Mouse (Mus musculus) erythroid progenitor cell, adult 5-6 weeks (primary cell): Measurements from ENCODE around the gene Inpp1. TPM values are rescaled to one million over a fixed set of nuclear protein-coding genes. Genes with fewer than 3 reads are reported as not detected.
"Not testable (repeated sequence)": the region's sequence is repeated elsewhere in the genome, so short reads cannot be mapped to it uniquely, and the experiment has no call there.

Experiments
- ATAC-seq: replicated peaks from 2 replicates; pipeline ENCODE4 v1.8.0; 2016; ENCODE audit warnings: moderate number of reproducible peaks, mild to moderate bottlenecking, moderate TSS enrichment, inconsistent platforms; ENCODE audit not compliant: poor library complexity, low FRiP score, severe bottlenecking
- total RNA-seq, 2 experiments: library from RNA; stranded (forward) in 1 of 2; stranded (reverse) in 1 of 2; fragments of 150-400 nt in 1 of 2; fragments of 186-747, 209-891 nt in 1 of 2; gene quantifications; 2 replicates each; pipeline versions ENCODE4 v1.2.3 to v1.2.4; 2015 to 2017; ENCODE audit warnings: low replicate concordance in 2 of 2

Inpp1 gene
- total RNA-seq (2015; ENCODE audit: low replicate concordance), result 0.72 and 3.4 TPM in 2 replicates
- 6.2 and 6.3 TPM in 2 replicates for total RNA-seq (2017; ENCODE audit: low replicate concordance)

- peak; percentile 85 for ATAC-seq
Measured at GRCm38 (mm10) chr1:52816910-52817812, at the start of gene Inpp1. TSS of gene Inpp1 (minus strand) at chr1:52817688.

GRCm38 (mm10) chr1:52866007-52866406, 48.5 kb upstream of the Inpp1 start:
- ATAC-seq, result no peak

- ATAC-seq, result no peak
Measured at GRCm38 (mm10) chr1:52864220-52864619, 46.7 kb upstream of the Inpp1 start.

- ATAC-seq, result no peak
Measured at GRCm38 (mm10) chr1:52855904-52856601, 38.6 kb upstream of the Inpp1 start.

- not testable (repeated sequence) for ATAC-seq
Measured at GRCm38 (mm10) chr1:52854029-52854428, 36.5 kb upstream of the Inpp1 start.

- ATAC-seq, result no peak
Measured at GRCm38 (mm10) chr1:52849422-52849821, 31.9 kb upstream of the Inpp1 start.

- no peak for ATAC-seq
Measured at GRCm38 (mm10) chr1:52846556-52846955, 29.1 kb upstream of the Inpp1 start.

- peak; percentile 96 for ATAC-seq
Measured at GRCm38 (mm10) chr1:52844782-52845665, 27.5 kb upstream of the Inpp1 start, which contains the start of gene Hibch. TSS of gene Hibch (plus strand) at chr1:52844929.

- no peak for ATAC-seq
Measured at GRCm38 (mm10) chr1:52844354-52844753, 26.9 kb upstream of the Inpp1 start.

- ATAC-seq, result no peak
Measured at GRCm38 (mm10) chr1:52839099-52839498, 21.6 kb upstream of the Inpp1 start.

- ATAC-seq, result no peak
Measured at GRCm38 (mm10) chr1:52817813-52818147, 292 bp upstream of the Inpp1 start.

- ATAC-seq, result no peak
Measured at GRCm38 (mm10) chr1:52816232-52816891, 1.1 kb downstream of the Inpp1 start.

GRCm38 (mm10) chr1:52808456-52808855, 9.0 kb downstream of the Inpp1 start:
- ATAC-seq, result no peak

GRCm38 (mm10) chr1:52805041-52805440, 12.4 kb downstream of the Inpp1 start:
- no peak for ATAC-seq

- ATAC-seq, result no peak
Measured at GRCm38 (mm10) chr1:52802406-52802975, 15.0 kb downstream of the Inpp1 start.

GRCm38 (mm10) chr1:52801651-52802050, 15.8 kb downstream of the Inpp1 start:
- ATAC-seq, result no peak

- 0 out of 2 replicates have a peak, but pooled peaks have one; percentile 19 for ATAC-seq
Measured at GRCm38 (mm10) chr1:52800340-52800740, 17.1 kb downstream of the Inpp1 start.

GRCm38 (mm10) chr1:52799772-52800171, 17.7 kb downstream of the Inpp1 start:
- no peak for ATAC-seq
